Mouse (Mus musculus) macrophage (primary cell): ENCODE measurements at regions not wholly inside any gene's neighbourhood (a gene's known extent, or its start where the extent isn't known, plus 50 kb on each side); places are given as distances from the start of the nearest gene placed in this dataset.
A peak's percentile ranks its signal among the peaks of the same experiment; 100 is the strongest.

Source experiments
- H3K27ac ChIP-seq: fragments of 350-480 bp; formaldehyde crosslinking; 2 replicates; pipeline ENCODE4 v1.9.0; 2021
- H3K36me3 ChIP-seq: fragments of 350-480 bp; formaldehyde crosslinking; 2 replicates; pipeline ENCODE4 v1.9.0; 2021; ENCODE audit errors: inconsistent target
- H3K4me3 ChIP-seq: fragments of 350-480 bp; formaldehyde crosslinking; 2 replicates; pipeline ENCODE4 v1.9.0; 2021; ENCODE audit errors: inconsistent target
- H3K79me2 ChIP-seq: fragments of 350-480 bp; formaldehyde crosslinking; 2 replicates; pipeline ENCODE4 v1.9.0; 2021; ENCODE audit errors: inconsistent target
- WGBS: methylation state at CpG from one replicate; pipeline ENCODE4 v1.1.7; 2026; ENCODE audit warnings: inconsistent platforms; ENCODE audit not compliant: missing documents; 5-methylcytosine and 5-hydroxymethylcytosine counted together

GRCm38 (mm10) chr6:82824684-82825083, 50.4 kb upstream of the Hk2 start:
- peak overlapping the region; percentile 97 for H3K27ac ChIP-seq
- peak overlapping the region; percentile 51; the same call in 1 of the 2 replicates for H3K4me3 ChIP-seq
- WGBS, result 65% methylated on average over 3 of the region's 3 CpGs
- peaks cover 13% of the 10 kb centered on the region for H3K79me2 ChIP-seq
- no peaks in the 10 kb centered on the region for H3K36me3 ChIP-seq

GRCm38 (mm10) chr6:82824240-82824639, 50.0 kb upstream of the Hk2 start:
- Histone ChIP-seq H3K36me3 (no peaks in the 10 kb centered on the region), H3K79me2 (peaks cover 13% of the 10 kb centered on the region), H3K4me3 (peak overlapping the region; percentile 51), H3K27ac (peak overlapping the region; percentile 97)
- WGBS, result under 1% methylated on average over 8 of the region's 8 CpGs
